Mouse (Mus musculus): ENCODE measurements around the gene Dkkl1. TPM values are rescaled to one million over a fixed set of nuclear protein-coding genes. Genes with fewer than 3 reads are reported as not detected.

Dkkl1 gene
- polyA plus RNA-seq, 1 experiment, result 2.8 TPM

DNA sequence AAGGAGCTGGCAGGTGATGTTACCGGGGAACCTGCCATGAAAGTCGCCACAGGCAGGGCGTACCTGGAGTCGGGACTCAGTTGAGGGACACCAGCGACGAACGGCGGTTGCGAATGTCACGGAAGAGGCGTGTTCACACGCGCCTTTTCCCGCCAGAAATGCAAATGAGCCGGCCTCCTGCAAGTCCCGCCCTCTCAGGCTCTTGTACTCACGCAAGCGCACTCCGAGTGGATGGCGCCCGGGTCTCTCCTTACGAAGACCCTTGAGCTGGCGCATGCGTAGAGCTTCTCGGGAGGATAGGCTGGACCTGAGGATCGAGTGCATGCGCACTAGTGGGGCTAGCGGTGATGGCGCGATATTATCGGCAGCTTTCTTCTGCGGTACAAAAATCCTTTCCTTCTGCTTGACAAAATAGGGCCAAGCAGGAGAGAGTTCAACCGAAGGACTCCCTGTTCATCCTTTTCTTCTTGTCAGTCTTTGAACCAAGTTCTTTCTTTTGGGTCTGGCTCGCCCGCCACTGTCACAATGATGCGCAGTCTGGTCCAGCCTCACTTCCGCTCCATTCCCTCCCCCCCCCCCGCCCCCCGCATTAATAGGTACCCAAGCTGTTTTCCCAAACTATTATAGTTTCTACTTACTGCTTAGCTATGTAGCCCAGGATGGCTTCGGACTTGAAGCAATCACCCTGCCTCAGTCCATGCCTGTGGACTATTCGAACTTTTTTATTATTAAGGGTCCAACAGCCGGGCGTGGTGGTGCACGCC is 7.4 kb downstream of the Dkkl1 start, which contains the start of gene Ccdc155:
TSS of gene Ccdc155 (minus strand) at position 513 of the 764 bp plus-strand sequence.
- DNase-seq (ENCODE audit: low read depth in 1 of 2, low spot score in 2 of 2), result peak; percentile 93 to 94

DNA sequence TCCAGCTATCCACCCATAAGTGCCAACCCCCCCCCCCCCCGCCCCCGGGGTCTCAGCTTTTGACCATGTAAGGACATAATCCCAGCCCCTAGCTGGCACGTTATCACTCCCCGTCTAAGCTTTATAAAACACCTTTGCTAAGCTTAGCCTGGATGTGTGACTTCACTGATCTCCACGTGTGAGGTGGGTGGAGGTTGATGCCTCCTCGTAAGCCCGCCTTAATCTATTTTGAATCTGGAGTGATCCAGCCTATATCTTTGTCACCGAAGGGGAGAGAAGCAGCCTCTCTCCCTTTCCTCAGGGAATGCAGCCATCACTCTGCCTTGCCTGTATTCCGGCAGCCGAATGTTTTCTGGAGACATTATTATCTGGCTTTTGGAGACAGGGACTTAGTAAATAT is 9.3 kb downstream of the Dkkl1 start:
- H3K4me1 ChIP-seq (ENCODE audit: control insufficient read depth, insufficient read depth, insufficient read length), result peaks cover 4% of the 10 kb centered on the region; the same call in 1 of the 2 replicates
- H3K36me3 ChIP-seq (ENCODE audit: control insufficient read depth, insufficient read depth, low read length), result no peaks in the 10 kb centered on the region
- H3K27me3 ChIP-seq (ENCODE audit: control insufficient read depth, insufficient read depth, low read length), result no peaks in the 10 kb centered on the region
- no peak overlapping the region for H3K27ac ChIP-seq (ENCODE audit: insufficient read depth, low read length)
- DNase-seq (ENCODE audit: low read depth in 1 of 2, low spot score in 2 of 2), result no peak
- TF ChIP-seq POLR2A (IDR thresholded peaks at IDR 0.05; ENCODE audit: low read depth, low read length) (no peak), CTCF (IDR thresholded peaks at IDR 0.05; ENCODE audit: extremely low read depth, insufficient read depth, insufficient read length, insufficient replicate concordance) (no peak)
- WGBS, result 78% methylated on average over 10 of the region's 10 CpGs
- H3K4me3 ChIP-seq (ENCODE audit: extremely low read depth, insufficient read depth, insufficient read length), result no peak overlapping the region

More for the DNA sequence above, 7.4 kb downstream of the Dkkl1 start, which contains the start of gene Ccdc155:
- TF ChIP-seq CTCF (IDR thresholded peaks at IDR 0.05; ENCODE audit: extremely low read depth, insufficient read depth, insufficient read length, insufficient replicate concordance) (no peak), POLR2A (IDR thresholded peaks at IDR 0.05; ENCODE audit: low read depth, low read length) (peak; percentile 64; the same call in 1 of the 2 replicates)
- Histone ChIP-seq H3K4me1 (ENCODE audit: control insufficient read depth, insufficient read depth, insufficient read length) (peaks cover 4% of the 10 kb centered on the region; the same call in 1 of the 2 replicates), H3K27ac (ENCODE audit: insufficient read depth, low read length) (no peak within 1 kb of the TSS), H3K27me3 (ENCODE audit: control insufficient read depth, insufficient read depth, low read length) (no peaks in the 10 kb centered on the region), H3K4me3 (ENCODE audit: extremely low read depth, insufficient read depth, insufficient read length) (peak within 1 kb of the TSS; percentile 54), H3K36me3 (ENCODE audit: control insufficient read depth, insufficient read depth, low read length) (no peaks in the 10 kb centered on the region)
- 5% methylated on average over 44 of the region's 44 CpGs for WGBS

DNA sequence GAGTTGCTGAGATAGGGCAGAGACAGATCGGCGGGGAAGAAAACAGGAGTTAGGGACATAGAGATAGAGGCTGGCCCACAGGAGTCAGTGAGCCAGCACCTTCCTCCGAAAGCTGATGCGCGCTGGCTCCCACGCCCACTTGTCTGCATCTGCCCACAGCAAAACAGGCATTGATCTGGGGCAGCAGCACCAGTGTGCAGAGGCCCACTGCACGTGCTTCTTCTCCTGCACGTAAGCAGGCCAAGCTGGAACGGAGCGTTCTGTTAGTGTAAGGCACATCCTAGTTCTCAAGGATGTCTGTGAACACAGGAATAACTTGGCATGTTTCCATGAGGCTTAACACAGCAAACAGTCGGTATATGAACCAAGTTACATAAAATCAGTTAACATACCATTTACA is 13.0 kb downstream of the Dkkl1 start:
- no peaks in the 10 kb centered on the region for H3K27me3 ChIP-seq (ENCODE audit: control insufficient read depth, insufficient read depth, low read length)
- H3K4me1 ChIP-seq (ENCODE audit: control insufficient read depth, insufficient read depth, insufficient read length), result no peaks in the 10 kb centered on the region
- H3K4me3 ChIP-seq (ENCODE audit: extremely low read depth, insufficient read depth, insufficient read length), result no peak overlapping the region
- H3K36me3 ChIP-seq (ENCODE audit: control insufficient read depth, insufficient read depth, low read length), result no peaks in the 10 kb centered on the region
- DNase-seq (ENCODE audit: low read depth in 1 of 2, low spot score in 2 of 2), result no peak
- 88% methylated on average over 11 of the region's 11 CpGs for WGBS
- H3K27ac ChIP-seq (ENCODE audit: insufficient read depth, low read length), result no peak overlapping the region
- TF ChIP-seq POLR2A (IDR thresholded peaks at IDR 0.05; ENCODE audit: low read depth, low read length), result no peak
- no peak for TF ChIP-seq CTCF (IDR thresholded peaks at IDR 0.05; ENCODE audit: extremely low read depth, insufficient read depth, insufficient read length, insufficient replicate concordance)

DNA sequence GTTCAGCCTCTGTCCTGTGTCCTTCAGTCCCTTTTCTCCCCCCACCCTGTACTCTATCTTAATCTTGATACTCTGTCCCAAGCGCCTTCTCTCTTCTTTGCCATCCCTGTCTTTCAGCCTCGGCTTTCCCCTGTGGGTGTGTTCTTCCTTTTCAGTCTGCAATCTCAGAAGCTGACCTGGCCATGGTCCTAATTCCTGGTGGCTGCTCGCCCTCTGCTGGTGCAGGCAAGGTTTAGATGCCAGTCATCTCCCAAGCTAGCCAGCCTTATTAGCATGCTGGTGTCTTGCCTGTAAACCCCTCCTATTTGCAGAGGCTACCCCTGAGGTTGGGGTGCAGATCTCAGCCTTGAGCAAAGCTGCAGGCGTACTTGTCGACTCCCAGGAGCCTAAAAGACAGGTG is 13.5 kb downstream of the Dkkl1 start:
- Histone ChIP-seq H3K36me3 (ENCODE audit: control insufficient read depth, insufficient read depth, low read length) (no peaks in the 10 kb centered on the region), H3K4me1 (ENCODE audit: control insufficient read depth, insufficient read depth, insufficient read length) (no peaks in the 10 kb centered on the region), H3K4me3 (ENCODE audit: extremely low read depth, insufficient read depth, insufficient read length) (no peak overlapping the region), H3K27me3 (ENCODE audit: control insufficient read depth, insufficient read depth, low read length) (no peaks in the 10 kb centered on the region), H3K27ac (ENCODE audit: insufficient read depth, low read length) (no peak overlapping the region)
- 24% methylated on average over 5 of the region's 5 CpGs for WGBS
- DNase-seq (ENCODE audit: low read depth in 1 of 2, low spot score in 2 of 2), result peak; percentile 17 to 67
- TF ChIP-seq CTCF (IDR thresholded peaks at IDR 0.05; ENCODE audit: extremely low read depth, insufficient read depth, insufficient read length, insufficient replicate concordance) (peak; percentile 79; the same call in 1 of the 2 replicates), POLR2A (IDR thresholded peaks at IDR 0.05; ENCODE audit: low read depth, low read length) (no peak)

DNA sequence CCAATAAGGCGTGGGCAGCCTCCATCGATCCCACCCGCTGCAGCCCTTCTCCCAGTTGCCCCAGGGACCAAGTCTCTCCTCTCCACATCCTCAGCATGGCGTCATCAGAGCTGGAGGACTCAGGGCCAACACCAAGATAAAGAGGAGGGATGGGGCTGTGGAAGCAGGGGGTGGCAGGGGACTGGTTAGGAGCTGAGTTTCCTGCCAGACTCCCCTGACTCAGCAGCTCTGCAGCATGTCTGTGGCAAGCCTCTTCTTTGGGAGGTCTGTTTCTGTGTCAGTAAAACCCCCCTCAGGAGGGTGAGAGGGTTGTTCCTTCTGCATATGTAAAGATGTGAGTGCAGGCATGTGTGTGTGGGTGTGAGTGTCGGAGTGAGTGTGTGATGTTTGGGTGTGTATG is 15.0 kb downstream of the Dkkl1 start:
- TF ChIP-seq POLR2A (IDR thresholded peaks at IDR 0.05; ENCODE audit: low read depth, low read length) (no peak), CTCF (IDR thresholded peaks at IDR 0.05; ENCODE audit: extremely low read depth, insufficient read depth, insufficient read length, insufficient replicate concordance) (no peak)
- no peak overlapping the region for H3K4me3 ChIP-seq (ENCODE audit: extremely low read depth, insufficient read depth, insufficient read length)
- H3K36me3 ChIP-seq (ENCODE audit: control insufficient read depth, insufficient read depth, low read length), result no peaks in the 10 kb centered on the region
- WGBS, result 77% methylated on average over 5 of the region's 5 CpGs
- no peaks in the 10 kb centered on the region for H3K4me1 ChIP-seq (ENCODE audit: control insufficient read depth, insufficient read depth, insufficient read length)
- no peak overlapping the region for H3K27ac ChIP-seq (ENCODE audit: insufficient read depth, low read length)
- no peak for DNase-seq (ENCODE audit: low read depth in 1 of 2, low spot score in 2 of 2)
- H3K27me3 ChIP-seq (ENCODE audit: control insufficient read depth, insufficient read depth, low read length), result no peaks in the 10 kb centered on the region

DNA sequence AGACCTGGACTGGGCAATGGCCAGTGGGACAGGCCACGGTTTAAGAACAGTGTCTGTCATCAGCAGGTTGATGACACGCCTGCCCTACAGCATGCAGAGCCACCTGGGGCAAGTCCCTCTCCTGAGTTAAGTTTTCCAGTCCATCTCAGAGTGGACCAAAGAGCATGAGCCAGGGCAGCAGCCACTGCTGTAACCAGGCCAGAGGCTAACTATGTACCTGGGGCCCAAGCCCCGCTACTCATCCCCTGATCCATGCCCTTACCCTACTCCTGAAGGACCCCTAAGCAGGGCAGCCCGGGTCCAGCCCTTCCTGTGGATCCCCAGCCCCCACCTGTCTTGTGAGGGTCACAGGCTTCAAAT is 15.8 kb downstream of the Dkkl1 start:
- Histone ChIP-seq H3K36me3 (ENCODE audit: control insufficient read depth, insufficient read depth, low read length) (no peaks in the 10 kb centered on the region), H3K27me3 (ENCODE audit: control insufficient read depth, insufficient read depth, low read length) (no peaks in the 10 kb centered on the region), H3K27ac (ENCODE audit: insufficient read depth, low read length) (no peak overlapping the region), H3K4me1 (ENCODE audit: control insufficient read depth, insufficient read depth, insufficient read length) (no peaks in the 10 kb centered on the region), H3K4me3 (ENCODE audit: extremely low read depth, insufficient read depth, insufficient read length) (no peak overlapping the region)
- WGBS, result 83% methylated on average over 4 of the region's 4 CpGs
- TF ChIP-seq CTCF (IDR thresholded peaks at IDR 0.05; ENCODE audit: extremely low read depth, insufficient read depth, insufficient read length, insufficient replicate concordance), result no peak
- no peak for TF ChIP-seq POLR2A (IDR thresholded peaks at IDR 0.05; ENCODE audit: low read depth, low read length)
- DNase-seq (ENCODE audit: low read depth in 1 of 2, low spot score in 2 of 2), result no peak
